Mouse (Mus musculus): ENCODE measurements at regions not wholly inside any gene's neighbourhood (a gene's known extent, or its start where the extent isn't known, plus 50 kb on each side); places are given as distances from the start of the nearest gene placed in this dataset.
"Not testable (repeated sequence)": the region's sequence is repeated elsewhere in the genome, so short reads cannot be mapped to it uniquely, and the experiment has no call there.

DNA sequence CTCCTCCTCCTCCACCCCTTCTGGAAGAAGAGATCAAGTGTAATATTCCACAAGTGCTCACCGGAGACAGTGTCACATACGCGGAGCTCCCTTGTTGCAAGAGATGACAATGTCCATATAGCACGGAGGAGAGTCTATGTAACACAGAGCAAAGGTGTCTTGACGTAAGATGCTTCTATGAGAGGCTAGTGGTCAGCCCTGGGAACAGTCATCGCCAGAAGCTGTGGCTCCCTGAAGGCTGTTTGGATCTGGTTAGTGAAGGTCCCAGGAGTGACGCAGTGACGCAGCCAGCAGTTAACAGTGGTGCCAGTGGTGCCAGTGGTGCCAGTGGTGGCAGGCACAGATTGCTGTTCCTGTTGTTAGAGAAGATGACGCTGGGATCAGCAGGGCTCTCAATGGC is 66.9 kb downstream of the Twistnb start:
- no peaks in the 10 kb centered on the region for H3K4me1 ChIP-seq
- no peaks in the 10 kb centered on the region for H3K36me3 ChIP-seq
- no peak overlapping the region for H3K27ac ChIP-seq (replicated peaks)
- ATAC-seq (ENCODE audit: extremely low read depth, insufficient number of reproducible peaks, low FRiP score, low TSS enrichment) = no peak
- no peak overlapping the region for H3K4me2 ChIP-seq
- no peak overlapping the region for H3K9ac ChIP-seq
- H3K4me3 ChIP-seq = no peak overlapping the region
- 79% methylated on average over 9 of the region's 9 CpGs for WGBS
- H3K9me3 ChIP-seq = no peaks in the 10 kb centered on the region
- H3K27me3 ChIP-seq (replicated peaks) = no peaks in the 10 kb centered on the region

DNA sequence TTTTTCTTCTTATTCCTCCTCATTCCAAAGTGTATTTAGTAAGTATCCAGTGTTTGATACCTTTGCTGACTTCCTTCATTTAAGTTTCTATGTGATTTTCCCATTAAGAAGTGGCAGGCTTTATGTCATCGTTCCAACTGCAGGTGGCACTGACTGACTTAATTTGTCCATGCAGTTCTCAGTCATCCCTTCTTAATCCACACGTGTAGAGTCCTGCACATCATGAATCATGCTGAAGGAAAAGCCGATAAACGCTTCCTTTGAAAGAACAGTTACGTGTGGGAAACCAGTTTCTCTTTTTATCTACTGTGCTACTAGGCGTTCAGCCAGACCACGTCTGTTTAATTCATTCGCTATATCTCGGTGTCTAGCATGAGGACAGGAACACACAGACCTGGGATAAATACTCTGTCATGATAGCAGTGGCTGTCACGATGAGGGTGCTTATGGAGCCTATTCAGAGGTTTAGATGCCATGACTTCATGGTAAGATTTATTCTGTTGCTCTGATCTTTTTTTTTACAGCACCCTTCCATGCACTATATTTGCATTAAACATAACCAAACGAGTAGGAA is 68.0 kb downstream of the Twistnb start:
- no peak overlapping the region for H3K4me3 ChIP-seq
- no peak for ATAC-seq (ENCODE audit: extremely low read depth, insufficient number of reproducible peaks, low FRiP score, low TSS enrichment)
- peak overlapping the region; percentile 46 for H3K4me2 ChIP-seq

DNA sequence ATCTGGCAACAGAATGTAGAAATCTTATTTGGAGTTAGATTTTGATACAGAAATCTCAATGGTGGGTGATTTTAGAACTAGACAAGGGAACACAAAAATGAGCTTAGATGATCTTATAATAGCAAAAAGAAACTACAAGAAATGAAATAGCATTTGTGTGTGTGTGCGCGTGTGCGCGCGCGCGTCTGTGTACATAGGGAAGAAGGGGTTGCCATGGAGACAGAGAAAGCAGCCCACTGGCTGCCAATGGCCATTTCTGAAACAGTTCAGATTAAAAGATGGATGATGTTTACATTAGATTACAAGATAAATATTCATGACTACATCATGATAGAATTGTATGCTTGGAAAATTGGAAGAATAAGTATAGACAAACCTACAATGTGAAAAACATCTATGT is 112.1 kb downstream of the Twistnb start:
- no peaks in the 10 kb centered on the region for H3K4me1 ChIP-seq
- H3K36me3 ChIP-seq = no peaks in the 10 kb centered on the region
- H3K27ac ChIP-seq (replicated peaks) = no peak overlapping the region
- no peak for ATAC-seq (ENCODE audit: extremely low read depth, insufficient number of reproducible peaks, low FRiP score, low TSS enrichment)
- no peak overlapping the region for H3K4me3 ChIP-seq
- 98% methylated on average over 7 of the region's 7 CpGs for WGBS
- no peak overlapping the region for H3K4me2 ChIP-seq
- H3K9me3 ChIP-seq = no peaks in the 10 kb centered on the region
- no peaks in the 10 kb centered on the region for H3K27me3 ChIP-seq (replicated peaks)
- H3K9ac ChIP-seq = no peak overlapping the region

More for the DNA sequence above, 68.0 kb downstream of the Twistnb start:
- Histone ChIP-seq H3K9ac (no peak overlapping the region), H3K27ac (replicated peaks) (no peak overlapping the region), H3K27me3 (replicated peaks) (no peaks in the 10 kb centered on the region), H3K4me1 (no peaks in the 10 kb centered on the region), H3K9me3 (no peaks in the 10 kb centered on the region), H3K36me3 (no peaks in the 10 kb centered on the region)
- WGBS = 45% methylated on average over 11 of the region's 11 CpGs

DNA sequence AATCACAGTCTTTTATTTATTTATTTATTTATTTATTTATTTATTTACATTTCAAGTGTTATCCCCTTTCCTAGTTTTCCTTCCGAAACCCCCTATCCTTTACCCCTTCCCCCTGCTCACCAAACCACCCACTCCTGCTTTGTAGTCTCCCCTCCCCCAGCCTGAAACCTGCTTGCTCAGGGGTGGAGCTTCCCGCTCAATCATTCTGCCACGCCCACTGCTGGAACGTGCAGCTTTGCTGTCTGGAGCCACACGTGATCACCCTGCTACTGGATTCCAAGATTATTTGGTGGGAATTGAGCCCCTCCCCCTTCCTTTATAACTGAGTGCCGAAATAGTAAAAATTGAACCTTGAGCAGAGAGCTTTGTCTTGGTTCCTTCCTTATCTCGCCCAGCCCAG is 122.2 kb downstream of the Twistnb start:
- not testable (repeated sequence) for H3K27me3 ChIP-seq (replicated peaks); H3K36me3 ChIP-seq; H3K4me3 ChIP-seq; H3K4me1 ChIP-seq; H3K27ac ChIP-seq (replicated peaks); H3K9ac ChIP-seq; ATAC-seq (ENCODE audit: extremely low read depth, insufficient number of reproducible peaks, low FRiP score, low TSS enrichment); H3K9me3 ChIP-seq; H3K4me2 ChIP-seq
- WGBS = 47% methylated on average over 7 of the region's 7 CpGs

DNA sequence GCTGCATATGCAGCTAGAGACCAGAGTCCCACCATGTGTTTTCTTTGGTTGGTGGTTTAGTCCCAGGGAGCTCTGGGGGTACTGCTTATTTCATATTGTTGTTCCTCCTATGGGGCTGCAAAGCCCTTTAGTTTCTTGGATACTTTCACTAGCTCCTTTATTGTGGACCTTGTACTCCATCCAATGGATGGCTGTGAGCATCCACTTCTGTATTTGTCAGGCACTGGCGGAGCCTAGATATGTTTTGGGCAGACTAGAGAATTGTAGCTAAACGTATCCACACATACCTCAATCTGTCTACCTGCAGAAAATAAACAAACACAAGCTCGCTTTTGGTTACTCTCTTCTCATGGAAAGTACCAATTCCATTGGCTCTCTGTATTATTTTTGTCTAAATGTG is 122.8 kb downstream of the Twistnb start:
- Histone ChIP-seq H3K4me2 (no peak overlapping the region), H3K4me1 (no peaks in the 10 kb centered on the region), H3K9me3 (no peaks in the 10 kb centered on the region), H3K36me3 (no peaks in the 10 kb centered on the region), H3K4me3 (no peak overlapping the region), H3K27ac (replicated peaks) (no peak overlapping the region), H3K9ac (no peak overlapping the region), H3K27me3 (replicated peaks) (no peaks in the 10 kb centered on the region)
- 81% methylated on average over 3 of the region's 3 CpGs for WGBS
- ATAC-seq (ENCODE audit: extremely low read depth, insufficient number of reproducible peaks, low FRiP score, low TSS enrichment) = no peak

DNA sequence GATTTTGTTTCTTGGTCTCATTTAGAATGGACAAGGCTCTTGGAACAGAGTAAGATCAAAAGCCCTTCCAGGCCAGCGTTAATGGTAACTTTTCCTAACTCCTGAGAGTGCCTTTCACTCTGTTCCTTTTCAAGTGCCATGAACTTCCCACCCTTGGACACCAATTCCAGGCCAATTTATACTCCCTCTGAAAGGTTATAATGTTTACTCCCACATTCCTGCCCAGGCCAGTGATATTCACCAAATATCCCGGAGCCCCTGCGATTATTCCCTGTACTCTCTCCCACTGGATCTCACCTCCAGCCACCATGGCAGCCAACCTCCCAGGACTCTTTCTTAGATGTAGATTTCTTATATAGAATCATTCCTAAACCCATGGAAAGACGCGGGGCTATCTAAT is 123.2 kb downstream of the Twistnb start:
- no peaks in the 10 kb centered on the region for H3K36me3 ChIP-seq
- no peaks in the 10 kb centered on the region for H3K9me3 ChIP-seq
- no peak overlapping the region for H3K9ac ChIP-seq
- no peaks in the 10 kb centered on the region for H3K4me1 ChIP-seq
- H3K27me3 ChIP-seq (replicated peaks) = no peaks in the 10 kb centered on the region
- no peak overlapping the region for H3K27ac ChIP-seq (replicated peaks)
- H3K4me3 ChIP-seq = no peak overlapping the region
- WGBS = 85% methylated on average over 5 of the region's 5 CpGs
- H3K4me2 ChIP-seq = no peak overlapping the region
- no peak for ATAC-seq (ENCODE audit: extremely low read depth, insufficient number of reproducible peaks, low FRiP score, low TSS enrichment)

DNA sequence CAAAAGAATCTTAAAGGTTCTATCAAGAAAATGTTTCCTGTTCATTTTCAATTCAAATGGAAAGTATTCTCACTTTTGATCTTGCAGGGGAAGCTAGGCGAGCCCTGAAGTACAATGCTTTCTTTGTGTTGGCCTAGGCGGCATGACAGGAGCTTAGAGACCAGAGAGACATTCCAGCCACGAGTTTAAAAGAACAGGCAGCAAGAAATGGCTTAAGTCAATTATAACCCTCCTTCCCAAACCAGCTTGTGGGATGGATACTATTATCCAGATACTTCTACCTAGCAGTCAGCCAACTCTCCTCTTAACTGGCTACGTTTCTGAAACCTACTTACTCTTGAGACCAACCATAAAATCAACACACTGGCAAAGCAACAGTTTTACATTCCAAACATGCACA is 124.3 kb downstream of the Twistnb start:
- 32% methylated on average over 4 of the region's 4 CpGs for WGBS
- H3K4me1 ChIP-seq = no peaks in the 10 kb centered on the region
- H3K9me3 ChIP-seq = no peaks in the 10 kb centered on the region
- H3K4me2 ChIP-seq = no peak overlapping the region
- no peak overlapping the region for H3K9ac ChIP-seq
- no peak for ATAC-seq (ENCODE audit: extremely low read depth, insufficient number of reproducible peaks, low FRiP score, low TSS enrichment)
- no peaks in the 10 kb centered on the region for H3K27me3 ChIP-seq (replicated peaks)
- 0 out of 2 replicates have a peak overlapping the region, but pooled peaks have one; percentile 2 for H3K27ac ChIP-seq (replicated peaks)
- H3K4me3 ChIP-seq = no peak overlapping the region
- H3K36me3 ChIP-seq = no peaks in the 10 kb centered on the region

DNA sequence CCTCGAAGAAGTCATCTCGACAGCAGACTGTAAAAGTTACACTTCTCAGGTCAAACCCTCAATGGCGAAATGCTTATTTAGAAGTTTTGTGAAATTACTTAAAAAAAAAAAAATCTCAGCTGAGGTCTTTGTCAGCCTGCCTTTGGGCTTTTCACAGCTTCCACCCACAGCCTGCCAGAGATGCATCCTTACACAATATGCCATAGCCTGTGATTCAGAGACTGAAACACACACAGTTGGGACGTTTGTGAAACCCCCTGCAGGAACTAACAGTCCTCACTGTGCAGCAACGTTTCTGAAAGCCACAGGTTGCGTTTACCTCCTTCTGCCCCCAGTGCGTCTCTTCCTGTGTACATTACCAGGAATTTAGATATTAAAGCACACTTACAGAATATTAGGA is 131.7 kb downstream of the Twistnb start:
- no peak overlapping the region for H3K9ac ChIP-seq
- H3K27me3 ChIP-seq (replicated peaks) = no peaks in the 10 kb centered on the region
- H3K4me2 ChIP-seq = no peak overlapping the region
- 55% methylated on average over 7 of the region's 7 CpGs for WGBS
- H3K4me1 ChIP-seq = no peaks in the 10 kb centered on the region
- H3K27ac ChIP-seq (replicated peaks) = no peak overlapping the region
- H3K4me3 ChIP-seq = no peak overlapping the region
- no peaks in the 10 kb centered on the region for H3K9me3 ChIP-seq
- H3K36me3 ChIP-seq = no peaks in the 10 kb centered on the region
- ATAC-seq (ENCODE audit: extremely low read depth, insufficient number of reproducible peaks, low FRiP score, low TSS enrichment) = no peak

DNA sequence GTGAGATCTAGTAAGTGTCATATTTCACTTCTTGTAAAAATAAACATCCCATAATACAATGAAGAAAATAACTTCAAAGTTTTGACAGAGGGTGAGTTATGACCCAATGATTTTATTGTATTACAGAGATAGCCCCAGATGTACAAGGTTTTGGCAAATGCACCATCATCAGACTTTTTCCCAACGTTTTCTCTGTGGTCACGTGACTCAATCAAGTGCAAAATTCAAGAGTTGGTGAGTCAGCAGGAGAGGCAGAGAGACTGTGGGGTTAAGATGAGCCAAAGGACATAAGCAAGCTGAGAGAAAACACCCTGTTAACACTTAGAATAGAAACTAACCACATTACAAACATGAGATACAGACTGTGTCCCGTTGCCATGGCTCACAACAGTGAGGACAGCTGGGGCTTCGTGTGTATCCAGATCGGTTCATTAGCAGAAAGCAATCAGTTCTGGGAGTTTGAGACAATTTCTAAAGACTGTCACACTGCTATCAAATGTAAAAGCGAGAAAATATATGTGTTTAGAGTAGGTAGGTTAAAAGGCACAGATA is 148.5 kb downstream of the Twistnb start:
- 60% methylated on average over 6 of the region's 6 CpGs for WGBS
- ATAC-seq (ENCODE audit: extremely low read depth, insufficient number of reproducible peaks, low FRiP score, low TSS enrichment) = no peak
- no peak overlapping the region for H3K27ac ChIP-seq (replicated peaks)
- H3K9ac ChIP-seq = no peak overlapping the region
- H3K36me3 ChIP-seq = no peaks in the 10 kb centered on the region
- no peaks in the 10 kb centered on the region for H3K4me1 ChIP-seq
- no peaks in the 10 kb centered on the region for H3K27me3 ChIP-seq (replicated peaks)
- no peak overlapping the region for H3K4me3 ChIP-seq
- H3K4me2 ChIP-seq = no peak overlapping the region
- H3K9me3 ChIP-seq = no peaks in the 10 kb centered on the region

DNA sequence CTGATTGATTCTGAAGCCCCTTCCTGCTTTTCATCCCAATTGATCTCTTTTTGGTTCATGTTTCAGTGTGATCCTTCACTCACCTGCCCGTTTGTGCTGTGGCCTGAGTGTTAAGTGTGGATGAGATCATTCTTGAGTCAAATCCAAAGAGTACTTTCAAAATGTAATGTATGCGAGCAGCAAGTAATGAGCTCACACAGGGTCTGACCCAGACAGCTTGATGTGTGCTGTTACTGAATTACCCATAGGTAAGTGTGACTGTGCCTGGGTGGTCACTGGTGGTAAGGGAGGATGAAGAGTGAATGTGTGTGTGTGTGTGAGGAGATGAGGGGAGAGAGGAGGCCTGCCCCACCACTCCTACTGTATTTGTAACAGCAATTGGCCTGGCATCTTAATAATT is 151.4 kb downstream of the Twistnb start:
- ATAC-seq (ENCODE audit: extremely low read depth, insufficient number of reproducible peaks, low FRiP score, low TSS enrichment) = no peak
- Histone ChIP-seq H3K4me2 (no peak overlapping the region), H3K9ac (no peak overlapping the region), H3K27ac (replicated peaks) (no peak overlapping the region), H3K27me3 (replicated peaks) (no peaks in the 10 kb centered on the region), H3K36me3 (no peaks in the 10 kb centered on the region), H3K9me3 (no peaks in the 10 kb centered on the region), H3K4me3 (no peak overlapping the region), H3K4me1 (no peaks in the 10 kb centered on the region)
- 60% methylated on average over 2 of the region's 2 CpGs for WGBS

DNA sequence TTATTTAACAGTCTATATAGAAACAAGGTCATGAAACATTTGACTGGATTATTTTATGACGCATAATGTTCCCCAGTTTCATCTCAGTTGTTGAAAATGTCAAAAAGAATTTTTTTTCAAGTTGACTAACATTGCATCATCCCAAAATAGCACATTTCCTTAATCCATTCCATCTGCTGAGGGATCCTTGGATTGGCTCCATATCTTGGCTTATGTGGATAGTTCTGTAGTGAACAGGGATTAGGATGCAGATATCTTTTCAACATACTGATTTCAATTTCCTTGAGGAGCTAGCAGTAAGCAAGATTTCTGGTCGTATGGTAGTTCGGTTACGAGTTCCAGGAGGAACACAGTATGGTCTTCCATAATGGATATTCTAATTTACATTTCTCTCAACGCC is 161.6 kb downstream of the Twistnb start:
- no peak overlapping the region for H3K4me3 ChIP-seq
- H3K4me1 ChIP-seq = no peaks in the 10 kb centered on the region

DNA sequence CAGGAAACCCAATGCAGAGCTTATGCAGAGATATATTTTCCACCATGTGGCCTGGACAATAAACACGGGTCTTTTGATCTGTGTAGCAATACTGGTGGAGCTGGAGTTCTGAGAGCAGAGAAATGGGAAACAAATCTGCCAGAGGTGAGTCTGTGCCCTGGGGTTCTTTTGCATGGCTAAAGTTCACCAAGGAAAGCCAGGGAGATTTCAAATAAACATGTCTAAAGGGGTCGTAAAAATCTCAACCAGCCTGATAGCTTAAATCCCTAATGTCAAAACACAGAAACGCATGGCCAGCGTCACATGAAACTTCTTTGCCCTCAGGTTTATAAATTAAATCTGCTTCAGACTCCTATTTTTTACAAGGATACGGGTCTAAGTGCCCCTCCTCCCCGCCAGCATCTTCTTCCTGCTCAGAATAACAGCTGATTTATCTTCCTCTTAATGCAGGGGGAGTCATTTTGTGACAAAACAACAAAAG is 163.0 kb downstream of the Twistnb start:
- Histone ChIP-seq H3K4me3 (no peak overlapping the region), H3K27ac (replicated peaks) (no peak overlapping the region), H3K36me3 (no peaks in the 10 kb centered on the region), H3K9ac (no peak overlapping the region), H3K27me3 (replicated peaks) (no peaks in the 10 kb centered on the region), H3K9me3 (no peaks in the 10 kb centered on the region), H3K4me1 (no peaks in the 10 kb centered on the region), H3K4me2 (no peak overlapping the region)
- WGBS = 51% methylated on average over 6 of the region's 6 CpGs
- no peak for ATAC-seq (ENCODE audit: extremely low read depth, insufficient number of reproducible peaks, low FRiP score, low TSS enrichment)

More for the DNA sequence above, 161.6 kb downstream of the Twistnb start:
- Histone ChIP-seq H3K27ac (replicated peaks) (no peak overlapping the region), H3K4me2 (no peak overlapping the region), H3K9ac (no peak overlapping the region), H3K27me3 (replicated peaks) (no peaks in the 10 kb centered on the region), H3K9me3 (no peaks in the 10 kb centered on the region), H3K36me3 (no peaks in the 10 kb centered on the region)
- 75% methylated on average over 5 of the region's 5 CpGs for WGBS
- no peak for ATAC-seq (ENCODE audit: extremely low read depth, insufficient number of reproducible peaks, low FRiP score, low TSS enrichment)
